Mouse (Mus musculus) intestine, embryonic 14.5 days (tissue): Measurements from ENCODE around the gene Pfkp. TPM values are rescaled to one million over a fixed set of nuclear protein-coding genes. Genes with fewer than 3 reads are reported as not detected.

Experiments used
- ATAC-seq: fragments of 200-750 bp; cut with Nextera tagmentation; replicated peaks from 2 replicates; pipeline ENCODE4 v1.8.0; 2017; ENCODE audit warnings: low read depth, moderate number of reproducible peaks, moderate TSS enrichment, moderate library complexity; ENCODE audit not compliant: low FRiP score, low TSS enrichment
- DNase-seq: peaks from one replicate; pipeline ENCODE4 v3.0.0-alpha.2; 2018; ENCODE audit warnings: low spot score
- H3K27ac ChIP-seq: fragments of 300-500 bp; sonication (generic); 2 replicates; pipeline ENCODE4 v1.5.1; 2014; ENCODE audit warnings: low read depth, mild to moderate bottlenecking, control low read depth
- H3K27me3 ChIP-seq: fragments of 300-500 bp; sonication (generic); replicated peaks from 2 replicates; pipeline ENCODE4 v1.6.1; 2014; ENCODE audit warnings: low read length, control low read depth; ENCODE audit not compliant: control insufficient read depth, insufficient read depth
- H3K36me3 ChIP-seq: fragments of 300-500 bp; sonication (generic); 2 replicates; pipeline ENCODE4 v1.6.1; 2014; ENCODE audit warnings: low read length, control low read depth; ENCODE audit not compliant: control insufficient read depth, insufficient read depth
- H3K4me1 ChIP-seq: fragments of 300-500 bp; sonication (generic); replicated peaks from 2 replicates; pipeline ENCODE4 v1.6.1; 2014; ENCODE audit warnings: low read length, control low read depth, mixed read lengths; ENCODE audit not compliant: control insufficient read depth, insufficient read depth
- H3K4me2 ChIP-seq: fragments of 300-500 bp; sonication (generic); 2 replicates; pipeline ENCODE4 v1.6.1; 2014; ENCODE audit warnings: low read length
- H3K4me3 ChIP-seq: fragments of 300-500 bp; sonication (generic); 2 replicates; pipeline ENCODE4 v1.5.1; 2014; ENCODE audit warnings: low read depth, low read length, control low read depth, mixed read lengths
- H3K9ac ChIP-seq: fragments of 300-500 bp; sonication (generic); 2 replicates; pipeline ENCODE4 v1.6.1; 2014; ENCODE audit warnings: mild to moderate bottlenecking, low read length
- H3K9me3 ChIP-seq: fragments of 300-500 bp; sonication (generic); 2 replicates; pipeline ENCODE4 v1.6.1; 2016; ENCODE audit warnings: low read length, control low read depth; ENCODE audit not compliant: control insufficient read depth
- WGBS: fragments of 180-500 bp; shearing (Covaris S2); extraction: QIAGEN DNeasy Blood & Tissue Kit; methylation state at CpG from one replicate; pipeline ENCODE4 v1.1.7; 2014; 5-methylcytosine and 5-hydroxymethylcytosine counted together
- polyA plus RNA-seq: library from polyadenylated mRNA; unstranded; fragments of >200 nt; fragmentation: Nextera tagmentation; extraction: Ambion mirVana; gene quantifications from 2 replicates; pipeline ENCODE4 v1.2.1, GENCODE M21; 2014

Pfkp gene
- polyA plus RNA-seq, 1 experiment from 2014 or later = 59.9 TPM

DNA sequence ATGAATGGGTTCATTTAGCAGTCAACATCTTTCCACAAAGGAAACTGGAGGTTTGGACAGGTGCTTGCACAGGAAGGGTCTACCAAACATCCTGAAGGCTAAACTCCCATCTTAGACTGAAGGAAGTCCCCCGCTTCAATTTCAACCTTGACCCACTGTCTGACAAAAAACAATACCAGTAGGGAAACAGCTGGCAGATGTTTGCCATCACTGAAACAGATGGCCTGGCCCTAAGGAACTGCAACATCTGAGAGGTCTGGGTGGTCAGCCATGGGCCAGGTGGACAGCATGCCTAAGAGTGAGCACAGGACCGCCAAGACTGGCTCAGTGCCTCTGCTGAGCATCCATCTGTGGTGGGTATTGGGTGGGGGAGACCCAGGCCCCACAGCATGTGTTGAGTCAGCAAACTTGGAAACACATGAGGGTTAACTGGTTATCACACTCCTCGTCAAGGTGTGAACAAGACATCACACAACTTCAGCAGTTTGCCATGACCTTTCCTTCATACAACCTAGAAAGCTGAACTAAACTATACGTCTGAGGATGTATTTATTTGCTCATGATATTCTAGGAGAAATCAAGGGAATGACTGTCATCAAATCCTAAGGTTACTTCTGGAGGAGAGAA is 65.0 kb downstream of the Pfkp start:
- H3K9me3 ChIP-seq = no peaks in the 10 kb centered on the region
- DNase-seq (no peak), ATAC-seq (no peak)
- no peak overlapping the region for H3K4me2 ChIP-seq
- H3K4me1 ChIP-seq = no peaks in the 10 kb centered on the region
- H3K27ac ChIP-seq = no peak overlapping the region
- H3K9ac ChIP-seq = no peak overlapping the region
- peaks cover 34% of the 10 kb centered on the region for H3K36me3 ChIP-seq
- no peak overlapping the region for H3K4me3 ChIP-seq
- 70% methylated on average over 4 of the region's 4 CpGs for WGBS
- no peaks in the 10 kb centered on the region for H3K27me3 ChIP-seq

DNA sequence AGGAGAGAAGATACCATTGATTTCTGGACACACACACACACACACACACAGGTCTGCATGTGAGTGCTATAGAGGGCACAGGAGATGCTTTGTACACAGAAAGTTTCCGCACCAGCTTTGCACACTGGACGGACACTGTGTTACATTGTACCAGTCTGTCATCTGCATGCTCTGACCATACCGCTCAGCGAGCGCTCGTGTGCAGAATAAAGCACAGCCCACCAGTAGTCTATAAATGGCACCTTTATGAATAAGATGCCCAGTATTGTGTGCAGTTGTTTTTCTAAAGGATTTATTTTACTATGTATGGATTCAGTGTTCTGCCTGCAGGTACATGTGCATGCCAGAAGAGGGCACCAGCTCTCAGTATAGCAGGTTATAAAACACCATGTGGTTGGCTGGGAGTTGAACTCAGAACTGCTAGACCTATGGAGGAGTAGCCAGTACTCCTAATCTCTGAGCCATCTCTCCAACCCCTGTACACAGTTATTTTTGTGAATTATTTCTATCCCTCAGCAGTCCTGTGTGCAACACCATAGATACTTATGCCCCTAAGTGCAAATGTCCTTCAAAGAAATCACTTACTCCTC is 72.6 kb downstream of the Pfkp start:
- no peak overlapping the region for H3K9ac ChIP-seq
- ATAC-seq (no peak), DNase-seq (no peak)
- H3K27ac ChIP-seq = no peak overlapping the region
- 96% methylated on average over 6 of the region's 6 CpGs for WGBS
- H3K36me3 ChIP-seq = peaks cover 93% of the 10 kb centered on the region
- H3K4me2 ChIP-seq = no peak overlapping the region
- H3K9me3 ChIP-seq = no peaks in the 10 kb centered on the region
- H3K4me3 ChIP-seq = no peak overlapping the region
- no peaks in the 10 kb centered on the region for H3K27me3 ChIP-seq
- H3K4me1 ChIP-seq = no peaks in the 10 kb centered on the region

DNA sequence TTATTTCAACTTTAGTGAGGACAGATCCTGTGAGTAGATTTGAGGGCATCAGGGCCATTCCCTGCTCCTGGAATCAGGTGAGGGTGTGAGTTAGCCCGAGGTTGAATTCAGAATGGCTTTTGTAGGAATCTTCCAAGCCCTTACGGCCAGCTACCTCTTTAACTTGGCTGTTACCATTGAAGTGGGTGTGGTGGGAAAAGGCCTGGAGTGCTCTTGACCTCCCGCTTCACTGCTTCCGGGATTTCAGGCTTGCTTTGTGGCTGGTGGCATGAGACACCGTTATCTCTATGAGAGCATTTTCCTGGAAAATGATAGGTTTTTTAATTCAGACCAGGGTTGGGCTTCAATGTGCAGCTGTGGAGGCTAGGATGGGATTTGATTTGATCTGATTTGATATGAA is 83.0 kb downstream of the Pfkp start:
- no peaks in the 10 kb centered on the region for H3K27me3 ChIP-seq
- no peak overlapping the region for H3K9ac ChIP-seq
- WGBS = 93% methylated on average over 5 of the region's 5 CpGs
- no peaks in the 10 kb centered on the region for H3K9me3 ChIP-seq
- H3K4me3 ChIP-seq = no peak overlapping the region
- no peak overlapping the region for H3K27ac ChIP-seq
- H3K4me1 ChIP-seq = no peaks in the 10 kb centered on the region
- DNase-seq (no peak), ATAC-seq (no peak)
- no peak overlapping the region for H3K4me2 ChIP-seq
- peaks cover 98% of the 10 kb centered on the region for H3K36me3 ChIP-seq

DNA sequence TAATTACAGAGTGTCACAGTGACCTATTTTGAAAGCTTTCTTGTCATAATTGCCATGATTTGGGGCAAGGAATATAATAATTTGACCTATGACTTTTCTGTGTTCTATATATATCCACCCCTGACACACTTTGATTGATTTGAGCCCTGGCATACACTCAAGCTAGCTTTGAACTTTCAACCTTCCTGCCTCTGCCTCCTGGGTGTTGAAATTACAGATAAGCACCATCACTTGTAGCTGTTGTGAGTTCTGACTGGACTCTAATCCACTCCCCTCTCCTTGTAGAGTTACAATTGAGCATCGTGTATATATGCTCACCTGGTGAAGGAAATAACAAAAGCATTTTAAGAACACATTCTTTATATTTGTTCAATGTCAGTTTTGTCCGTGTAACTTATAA is 86.2 kb downstream of the Pfkp start:
- Histone ChIP-seq H3K9ac (no peak overlapping the region), H3K27ac (no peak overlapping the region), H3K9me3 (no peaks in the 10 kb centered on the region), H3K36me3 (peaks cover 97% of the 10 kb centered on the region), H3K27me3 (no peaks in the 10 kb centered on the region), H3K4me2 (no peak overlapping the region), H3K4me1 (no peaks in the 10 kb centered on the region), H3K4me3 (no peak overlapping the region)
- WGBS = 85% methylated on average over 2 of the region's 2 CpGs
- ATAC-seq (no peak), DNase-seq (no peak)

DNA sequence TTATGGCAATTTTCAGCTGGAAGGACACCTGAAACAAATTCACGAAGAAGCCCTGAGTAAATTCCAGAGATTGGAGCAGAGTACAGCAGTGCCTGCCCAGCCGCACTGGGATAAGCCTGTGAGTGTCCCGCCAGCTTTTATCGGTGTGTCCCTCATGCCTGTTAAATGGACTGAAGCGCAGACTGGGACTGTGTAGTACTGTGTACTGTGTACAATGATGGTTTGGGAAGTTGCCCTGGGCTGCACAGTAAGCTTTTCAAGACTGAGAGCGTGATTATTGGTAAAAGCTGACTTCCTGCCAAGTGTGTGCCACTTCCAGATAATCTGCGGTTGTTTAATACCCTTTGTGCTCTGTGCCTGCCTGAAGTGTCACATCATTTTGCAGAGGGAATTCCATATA is 90.8 kb downstream of the Pfkp start:
- DNase-seq (no peak), ATAC-seq (no peak)
- 91% methylated on average over 7 of the region's 7 CpGs for WGBS
- Histone ChIP-seq H3K9me3 (no peaks in the 10 kb centered on the region), H3K4me3 (no peak overlapping the region), H3K36me3 (peaks cover 89% of the 10 kb centered on the region), H3K4me2 (no peak overlapping the region), H3K27me3 (no peaks in the 10 kb centered on the region), H3K4me1 (no peaks in the 10 kb centered on the region), H3K27ac (no peak overlapping the region), H3K9ac (no peak overlapping the region)

DNA sequence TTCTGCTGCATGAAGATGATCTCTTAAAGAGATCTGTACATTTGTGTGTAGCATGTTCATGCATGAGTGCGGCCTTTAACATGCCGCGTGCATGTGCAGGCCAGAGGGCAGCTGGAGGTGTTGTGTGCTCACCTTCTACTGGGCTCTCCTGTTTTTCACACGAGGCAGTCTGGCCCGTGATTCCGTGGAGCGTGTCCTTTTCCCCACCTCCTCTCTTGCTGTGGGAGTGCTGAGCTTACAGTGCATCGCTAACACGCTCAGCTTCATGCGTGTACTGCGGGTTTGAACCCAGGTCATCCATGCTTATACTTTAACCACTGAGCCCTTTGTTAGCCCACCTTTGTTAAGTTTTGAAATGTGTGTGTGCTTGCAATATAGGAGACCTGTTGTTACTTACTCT is 92.9 kb downstream of the Pfkp start:
- 97% methylated on average over 11 of the region's 11 CpGs for WGBS
- ATAC-seq = no peak
- no peaks in the 10 kb centered on the region for H3K4me1 ChIP-seq
- peaks cover 81% of the 10 kb centered on the region for H3K36me3 ChIP-seq
- no peak overlapping the region for H3K27ac ChIP-seq
- no peak overlapping the region for H3K9ac ChIP-seq
- no peak overlapping the region for H3K4me2 ChIP-seq
- no peak overlapping the region for H3K4me3 ChIP-seq
- no peak for DNase-seq
- no peaks in the 10 kb centered on the region for H3K9me3 ChIP-seq
- H3K27me3 ChIP-seq = no peaks in the 10 kb centered on the region

DNA sequence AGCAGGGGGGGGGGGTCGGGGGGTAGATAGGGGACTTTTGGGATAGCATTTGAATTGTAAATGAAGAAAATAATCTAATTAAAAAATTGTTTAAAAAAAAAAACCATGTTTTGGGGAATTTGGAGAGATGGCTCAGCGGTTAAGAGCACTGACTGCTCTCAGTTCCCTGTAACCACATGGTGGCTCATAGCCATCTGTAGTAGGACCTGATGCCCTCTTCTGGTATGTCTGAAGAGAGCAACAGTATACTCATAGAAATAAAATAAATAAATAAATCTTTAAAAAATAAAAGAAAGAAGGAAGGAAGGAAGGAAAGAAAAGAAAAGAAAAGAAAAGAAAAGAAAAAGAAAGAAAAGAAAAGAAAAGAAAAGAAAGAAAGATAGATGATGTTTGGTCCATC is 94.9 kb downstream of the Pfkp start:
- ATAC-seq = no peak
- Histone ChIP-seq H3K4me3 (no peak overlapping the region), H3K27me3 (no peaks in the 10 kb centered on the region), H3K4me1 (peaks cover 7% of the 10 kb centered on the region), H3K9ac (no peak overlapping the region), H3K4me2 (no peak overlapping the region), H3K36me3 (peaks cover 72% of the 10 kb centered on the region), H3K27ac (no peak overlapping the region), H3K9me3 (no peaks in the 10 kb centered on the region)
- 94% methylated on average over 2 of the region's 2 CpGs for WGBS
- no peak for DNase-seq

DNA sequence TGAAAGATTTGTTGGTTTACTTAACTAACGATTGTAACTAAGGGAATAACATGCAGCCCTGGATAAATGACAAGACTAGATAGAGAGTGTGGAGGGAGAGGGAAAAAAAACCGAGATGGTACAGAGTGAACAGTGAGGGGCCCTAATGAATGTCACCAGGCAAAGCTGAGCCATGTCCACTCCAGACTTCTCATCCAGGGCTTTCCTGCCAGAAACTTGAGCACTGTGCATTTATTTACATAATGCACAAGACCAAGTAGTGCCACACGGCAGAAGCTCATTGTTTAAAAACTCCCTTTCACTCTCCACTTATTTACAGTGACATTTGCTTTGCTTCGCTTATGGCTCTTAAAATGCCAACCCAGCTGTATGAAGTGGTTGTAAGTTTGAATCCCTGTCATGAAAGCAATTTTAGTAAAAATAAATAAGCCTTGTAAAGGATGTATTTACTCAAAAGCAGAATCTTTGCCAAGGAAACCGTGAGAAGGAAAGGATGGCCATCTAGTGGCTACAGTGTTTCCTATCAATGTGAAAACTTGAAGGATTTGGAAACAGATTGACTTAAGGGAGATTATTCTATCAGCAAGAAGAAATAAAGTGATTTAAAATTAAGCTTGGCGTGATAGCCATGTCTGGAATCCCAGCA is 113.2 kb downstream of the Pfkp start:
- Histone ChIP-seq H3K27me3 (no peaks in the 10 kb centered on the region), H3K4me3 (no peak overlapping the region), H3K36me3 (no peaks in the 10 kb centered on the region), H3K27ac (no peak overlapping the region), H3K4me1 (no peaks in the 10 kb centered on the region; the same call in 1 of the 2 replicates), H3K9me3 (no peaks in the 10 kb centered on the region), H3K4me2 (no peak overlapping the region), H3K9ac (no peak overlapping the region)
- 28% methylated on average over 6 of the region's 6 CpGs for WGBS
- no peak for DNase-seq
- ATAC-seq = no peak

DNA sequence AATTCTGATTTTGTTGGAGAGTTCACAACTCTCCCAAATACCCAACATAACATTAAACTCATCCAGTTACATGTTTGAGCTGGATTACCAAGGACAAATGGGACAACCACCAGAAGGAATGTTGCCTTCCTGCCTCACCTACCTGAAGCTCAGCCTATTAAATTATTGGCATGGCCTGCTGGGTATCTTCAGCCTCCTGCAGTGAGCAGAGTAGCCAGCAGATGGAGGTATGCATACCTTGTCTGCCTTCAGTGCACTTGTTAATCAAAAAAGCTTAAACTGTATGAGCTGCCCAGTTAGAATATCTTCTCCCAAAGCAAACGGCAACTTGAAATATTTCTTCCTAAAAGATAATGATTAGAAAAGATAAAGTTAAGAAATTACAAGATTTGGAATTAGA is 115.9 kb downstream of the Pfkp start:
- 92% methylated on average over 1 of the region's 1 CpGs for WGBS
- Histone ChIP-seq H3K27me3 (no peaks in the 10 kb centered on the region), H3K9ac (no peak overlapping the region), H3K4me3 (no peak overlapping the region), H3K27ac (no peak overlapping the region), H3K4me2 (no peak overlapping the region), H3K4me1 (no peaks in the 10 kb centered on the region; the same call in 1 of the 2 replicates), H3K36me3 (no peaks in the 10 kb centered on the region), H3K9me3 (no peaks in the 10 kb centered on the region)
- ATAC-seq (no peak), DNase-seq (no peak)
